Mouse (Mus musculus) thymus, adult 2 months (tissue): Measurements from ENCODE around the gene Wdr46. TPM values are rescaled to one million over a fixed set of nuclear protein-coding genes. Genes with fewer than 3 reads are reported as not detected.
"Not testable (repeated sequence)": the region's sequence is repeated elsewhere in the genome, so short reads cannot be mapped to it uniquely, and the experiment has no call there.

Experiments
- DNase-seq: peaks from one replicate; pipeline ENCODE4 v3.0.0; 2021
- H3K27ac ChIP-seq: fragments of 200-500 bp; 2 replicates; pipeline ENCODE4 v1.5.1; 2012; ENCODE audit warnings: low read length, control low read depth; ENCODE audit not compliant: control insufficient read depth, insufficient read depth
- H3K27me3 ChIP-seq: fragments of 200-500 bp; 2 replicates; pipeline ENCODE4 v1.6.1; 2012; ENCODE audit warnings: mild to moderate bottlenecking, low read length, moderate library complexity, mixed read lengths; ENCODE audit not compliant: control insufficient read depth, insufficient read depth
- H3K36me3 ChIP-seq: fragments of 200-500 bp; 2 replicates; pipeline ENCODE4 v1.6.1; 2012; ENCODE audit warnings: mild to moderate bottlenecking, low read length, moderate library complexity; ENCODE audit not compliant: control insufficient read depth, insufficient read depth
- H3K4me1 ChIP-seq: fragments of 200-500 bp; replicated peaks from 2 replicates; pipeline ENCODE4 v1.6.1; 2012; ENCODE audit warnings: low read length; ENCODE audit not compliant: control insufficient read depth, insufficient read depth
- H3K4me3 ChIP-seq: fragments of 200-500 bp; 2 replicates; pipeline ENCODE4 v1.5.1; 2012; ENCODE audit warnings: mild to moderate bottlenecking, low read length, control low read depth, moderate library complexity; ENCODE audit not compliant: control insufficient read depth, insufficient read depth
- CTCF ChIP-seq: fragments of 200-500 bp; IDR thresholded peaks from 2 replicates; pipeline ENCODE4 v1.5.1; 2012; ENCODE audit warnings: mild to moderate bottlenecking, control low read depth, low read length, moderate library complexity, borderline replicate concordance; ENCODE audit not compliant: control insufficient read depth, poor library complexity, insufficient read depth; ENCODE audit errors: extremely low read depth
- POLR2A ChIP-seq: fragments of 200-500 bp; IDR thresholded peaks from 2 replicates; pipeline ENCODE4 v1.6.1; 2012; ENCODE audit warnings: mild to moderate bottlenecking, low read length, control low read depth, moderate library complexity; ENCODE audit not compliant: control insufficient read depth, poor library complexity, insufficient read depth; ENCODE audit errors: extremely low read depth
- WGBS: fragments of 180-500 bp; shearing (Covaris S2); methylation state at CpG from one replicate; pipeline ENCODE4 v1.1.7; 2018; 5-methylcytosine and 5-hydroxymethylcytosine counted together
- polyA plus RNA-seq: library from polyadenylated mRNA; depleted of rRNA; stranded (reverse); fragments of >200 nt; gene quantifications from 2 replicates; pipeline ENCODE4 v1.2.3, GENCODE M21; 2012

Gene Wdr46
- polyA plus RNA-seq, 1 experiment: 35.4 TPM

DNA sequence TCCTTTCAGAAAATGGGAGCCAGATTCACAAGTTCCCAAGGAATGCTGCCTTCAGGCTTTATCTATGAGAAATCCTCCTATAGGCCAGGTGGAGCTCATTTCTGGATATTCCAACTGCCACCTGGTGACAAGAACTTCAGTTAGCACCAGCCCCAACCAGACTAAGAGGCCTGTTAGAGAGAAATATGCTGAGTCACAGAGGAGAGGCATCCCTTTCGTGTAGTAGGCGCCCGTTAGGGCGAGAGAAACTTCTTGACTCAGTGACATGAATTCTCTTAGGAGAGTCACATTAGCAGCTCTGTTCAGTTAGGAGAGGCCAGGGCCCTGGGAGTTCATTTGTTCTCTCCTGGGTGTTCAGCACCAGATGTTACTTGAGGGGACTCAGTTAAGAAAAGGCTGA lies 40.8 kb upstream of the Wdr46 start:
- H3K27me3 ChIP-seq: no peaks in the 10 kb centered on the region
- no peak overlapping the region for H3K4me3 ChIP-seq
- no peaks in the 10 kb centered on the region for H3K36me3 ChIP-seq
- WGBS: 31% methylated on average over 4 of the region's 4 CpGs
- TF ChIP-seq POLR2A (no peak), CTCF (no peak)
- no peak overlapping the region for H3K27ac ChIP-seq
- H3K4me1 ChIP-seq: peaks cover 5% of the 10 kb centered on the region; the same call in 1 of the 2 replicates
- no peak for DNase-seq

DNA sequence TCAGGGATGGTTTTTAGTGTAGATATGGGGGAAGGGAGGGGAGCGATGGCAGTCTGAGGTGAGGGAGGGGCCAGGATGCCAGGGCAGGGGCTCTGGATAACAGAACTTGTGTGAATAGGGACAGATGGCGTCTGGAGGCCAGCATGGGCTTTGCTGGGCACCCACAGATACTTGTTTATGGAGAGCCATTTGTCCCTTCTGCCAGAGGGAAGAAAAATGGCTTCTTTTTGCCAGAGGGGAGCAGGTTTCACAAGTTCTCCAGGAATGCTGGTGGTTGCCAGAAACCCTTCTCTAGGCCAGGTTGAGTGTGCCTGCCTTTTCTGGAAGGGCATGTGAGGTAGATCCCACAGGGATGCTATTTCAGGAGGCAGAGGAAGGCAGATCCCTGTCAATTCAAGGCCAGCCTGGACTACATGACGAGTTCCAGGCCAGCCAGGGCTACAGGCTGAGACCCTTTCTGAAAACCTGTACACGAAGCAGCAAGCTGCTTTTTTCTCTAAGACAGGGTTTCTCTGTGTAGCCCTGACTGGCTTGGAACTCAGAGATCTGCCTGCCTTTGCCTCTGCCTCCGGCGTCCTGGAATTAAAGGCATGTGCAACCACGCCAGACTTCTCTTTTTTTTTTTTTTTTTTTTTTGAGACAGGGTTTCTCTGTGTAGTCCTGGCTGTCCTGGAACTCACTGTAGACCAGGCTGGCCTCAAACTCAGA lies 40.0 kb upstream of the Wdr46 start:
- TF ChIP-seq CTCF: no peak
- TF ChIP-seq POLR2A: no peak
- Histone ChIP-seq H3K27ac (no peak overlapping the region), H3K4me1 (peaks cover 5% of the 10 kb centered on the region; the same call in 1 of the 2 replicates), H3K27me3 (no peaks in the 10 kb centered on the region), H3K4me3 (no peak overlapping the region), H3K36me3 (no peaks in the 10 kb centered on the region)
- whole genome bisulfite sequencing: 85% methylated on average over 7 of the region's 7 CpGs
- no peak for DNase-seq

DNA sequence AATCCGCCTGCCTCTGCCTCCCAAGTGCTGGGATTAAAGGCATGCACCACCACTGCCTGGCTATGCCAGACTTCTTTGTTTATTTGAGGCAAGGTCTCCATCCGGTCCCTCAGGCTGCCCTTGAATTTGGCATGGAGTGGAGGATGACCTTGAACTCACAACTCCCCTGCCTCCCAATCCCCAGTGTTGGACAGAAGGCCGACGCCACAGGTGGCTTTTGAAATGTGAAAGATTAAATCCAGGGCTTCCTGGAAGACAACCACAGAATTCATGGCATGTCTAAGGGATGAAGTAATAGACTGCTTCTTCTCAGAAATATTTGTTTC lies 39.5 kb upstream of the Wdr46 start:
- Histone ChIP-seq H3K4me1 (peaks cover 5% of the 10 kb centered on the region; the same call in 1 of the 2 replicates), H3K4me3 (no peak overlapping the region), H3K36me3 (no peaks in the 10 kb centered on the region), H3K27me3 (no peaks in the 10 kb centered on the region), H3K27ac (no peak overlapping the region)
- no peak for DNase-seq
- 95% methylated on average over 4 of the region's 4 CpGs for WGBS
- TF ChIP-seq POLR2A (no peak), CTCF (no peak)

DNA sequence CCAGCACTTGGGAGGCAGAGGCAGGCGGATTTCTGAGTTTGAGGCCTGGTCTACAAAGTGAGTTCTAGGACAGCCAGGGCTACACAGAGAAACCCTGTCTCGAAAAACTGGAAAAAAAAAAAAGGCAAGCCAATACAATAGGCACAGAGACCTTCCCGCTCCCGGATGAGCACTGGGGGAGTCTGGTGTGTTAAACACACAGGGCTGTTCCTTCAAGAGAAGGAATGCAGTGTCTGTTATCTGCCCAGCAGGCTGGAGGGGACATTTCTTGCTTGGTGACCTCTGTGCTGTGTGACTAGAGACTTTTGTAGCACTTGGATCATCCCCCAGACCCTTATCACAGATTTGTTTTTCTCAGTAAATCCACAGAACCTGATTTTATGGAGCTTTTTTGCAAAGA lies 38.8 kb upstream of the Wdr46 start:
- H3K36me3 ChIP-seq: no peaks in the 10 kb centered on the region
- TF ChIP-seq POLR2A: no peak
- no peak for TF ChIP-seq CTCF
- peaks cover 5% of the 10 kb centered on the region; the same call in 1 of the 2 replicates for H3K4me1 ChIP-seq
- 90% methylated on average over 4 of the region's 4 CpGs for WGBS
- no peak overlapping the region for H3K4me3 ChIP-seq
- no peaks in the 10 kb centered on the region for H3K27me3 ChIP-seq
- no peak for DNase-seq
- peak overlapping the region; percentile 59 for H3K27ac ChIP-seq

DNA sequence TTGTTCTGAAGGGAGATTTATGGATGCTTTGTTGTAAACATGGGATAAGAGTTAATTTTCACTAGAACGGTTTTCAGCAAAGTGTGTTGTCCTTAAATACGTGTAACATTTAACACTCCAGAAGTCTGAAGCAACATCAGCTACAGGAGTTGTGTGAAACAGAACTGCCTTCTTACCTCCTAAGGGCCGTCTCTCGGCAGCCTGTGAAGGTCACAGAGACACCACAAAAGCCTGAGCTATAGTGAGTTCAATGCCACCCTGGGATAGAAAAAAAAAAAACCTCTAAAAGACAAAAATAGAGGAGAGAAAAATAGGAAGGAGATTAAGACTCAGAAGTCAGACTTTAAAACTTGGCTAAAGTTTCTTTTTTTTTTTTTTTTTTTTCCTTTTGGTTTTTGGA lies 38.4 kb upstream of the Wdr46 start:
- DNase-seq: no peak
- Histone ChIP-seq H3K27me3 (no peaks in the 10 kb centered on the region), H3K4me1 (peaks cover 5% of the 10 kb centered on the region; the same call in 1 of the 2 replicates), H3K4me3 (no peak overlapping the region), H3K27ac (peak overlapping the region; percentile 67), H3K36me3 (no peaks in the 10 kb centered on the region)
- TF ChIP-seq POLR2A: no peak
- no peak for TF ChIP-seq CTCF
- 84% methylated on average over 4 of the region's 4 CpGs for WGBS

DNA sequence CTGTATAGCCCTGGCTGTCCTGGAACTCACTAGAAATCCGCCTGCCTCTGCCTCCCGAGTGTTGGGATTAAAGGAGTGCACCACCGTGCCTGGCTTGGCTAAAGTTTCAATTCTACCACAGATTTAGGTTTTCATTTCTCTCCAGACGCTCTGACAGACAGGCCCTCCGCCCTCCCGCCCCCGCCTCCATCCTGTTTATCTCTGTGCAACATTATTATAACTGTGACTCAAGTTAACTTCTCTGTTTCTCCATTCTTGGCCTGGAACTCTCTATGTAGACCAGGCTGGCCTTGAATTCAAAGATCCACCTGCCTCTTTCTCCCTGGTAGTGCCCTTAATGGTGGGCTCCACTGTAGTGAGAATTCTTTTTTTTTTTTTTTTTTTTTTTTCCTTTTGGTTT lies 38.0 kb upstream of the Wdr46 start:
- H3K27me3 ChIP-seq: no peaks in the 10 kb centered on the region
- no peak for DNase-seq
- H3K27ac ChIP-seq: peak overlapping the region; percentile 67
- H3K4me3 ChIP-seq: no peak overlapping the region
- WGBS: 30% methylated on average over 7 of the region's 7 CpGs
- no peaks in the 10 kb centered on the region for H3K36me3 ChIP-seq
- peaks cover 5% of the 10 kb centered on the region; the same call in 1 of the 2 replicates for H3K4me1 ChIP-seq
- TF ChIP-seq POLR2A (no peak), CTCF (no peak)

DNA sequence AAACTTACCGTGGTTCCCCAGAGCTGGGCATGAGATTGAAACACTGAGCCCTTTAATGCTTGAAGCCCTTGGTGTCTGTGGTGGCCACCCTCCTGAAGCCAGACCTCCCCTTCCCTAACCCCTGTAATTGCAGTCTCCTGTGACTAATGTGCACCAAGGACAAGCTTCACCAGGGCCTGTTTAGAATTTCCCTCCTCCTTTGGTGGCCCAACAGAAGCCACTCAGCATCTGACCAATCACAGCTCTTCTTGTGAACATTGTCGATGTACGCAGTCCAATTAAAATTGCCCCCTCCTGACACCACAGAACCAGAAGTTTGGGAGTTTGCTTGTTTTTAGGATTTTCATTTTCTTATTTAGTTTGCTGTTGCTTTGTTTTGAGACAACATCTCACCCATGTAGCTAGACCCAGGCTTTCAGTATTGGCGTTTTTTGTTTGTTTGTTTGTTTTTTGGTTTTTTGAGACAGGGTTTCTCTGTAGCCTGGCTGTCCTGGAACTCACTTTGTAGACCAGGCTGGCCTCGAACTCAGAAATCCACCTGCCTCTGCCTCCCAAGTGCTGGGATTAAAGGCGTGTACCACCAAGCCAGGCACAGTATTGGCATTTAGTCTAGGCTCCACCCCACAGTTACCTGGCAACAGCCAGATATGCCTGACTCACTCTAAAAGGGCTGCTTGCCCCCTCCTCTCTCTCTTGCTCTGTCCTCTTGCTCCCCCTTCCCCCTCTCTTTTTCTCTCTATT lies 36.4 kb upstream of the Wdr46 start:
- H3K36me3 ChIP-seq, DNase-seq, H3K27ac ChIP-seq, H3K27me3 ChIP-seq, H3K4me3 ChIP-seq: not testable (repeated sequence)
- WGBS: 85% methylated on average over 6 of the region's 6 CpGs
- peaks cover 11% of the 10 kb centered on the region for H3K4me1 ChIP-seq

DNA sequence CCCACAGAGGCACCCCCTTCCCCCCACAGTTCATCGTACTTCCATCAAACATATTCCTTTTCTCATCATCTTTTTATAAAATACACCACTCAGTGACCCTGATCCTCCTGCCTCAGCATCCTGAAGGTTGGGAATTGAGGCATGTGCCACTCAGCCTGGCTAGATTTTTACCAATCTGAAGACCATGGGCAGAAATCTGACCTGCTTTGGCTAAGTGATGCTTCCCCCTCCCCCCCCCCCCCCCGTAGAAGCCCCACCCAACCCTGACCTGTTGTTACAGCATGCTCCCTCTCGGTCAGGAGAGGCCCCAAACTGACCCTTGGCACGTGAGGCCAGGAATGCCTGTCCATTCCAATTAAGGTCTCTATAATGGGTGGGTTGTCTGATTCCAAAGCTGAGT lies 35.6 kb upstream of the Wdr46 start, which contains the start of gene Platr17:
TSS of gene Platr17 (plus strand) at position 301 of the 400 bp plus-strand sequence.
- H3K27me3 ChIP-seq, H3K4me3 ChIP-seq, DNase-seq, H3K36me3 ChIP-seq, H3K27ac ChIP-seq: not testable (repeated sequence)
- H3K4me1 ChIP-seq: peaks cover 12% of the 10 kb centered on the region
- 73% methylated on average over 4 of the region's 4 CpGs for WGBS
